In the genomic region with DNA sequence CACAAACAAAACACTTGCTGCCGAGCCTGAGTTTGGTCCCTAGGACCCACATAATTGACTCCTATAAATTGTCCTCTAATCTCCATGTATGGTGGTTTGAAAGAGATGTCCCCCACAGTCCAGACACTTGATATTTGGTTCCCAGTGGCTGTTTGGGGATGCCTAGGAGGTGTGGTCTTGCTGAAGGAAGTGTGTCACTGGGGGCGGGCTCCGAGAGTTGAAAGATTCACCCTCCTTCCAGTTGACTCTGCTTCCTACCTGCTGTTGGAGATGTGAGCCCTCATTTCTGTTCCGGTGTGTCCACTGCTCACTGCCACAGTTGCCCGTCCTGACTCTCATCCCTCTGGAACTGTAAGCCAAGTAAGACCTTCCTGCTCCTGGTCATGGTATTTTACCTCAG, we compare ENCODE assay signal across 27 mouse cellular contexts. TPM values are rescaled to one million over a fixed set of nuclear protein-coding genes. Genes with fewer than 3 reads are reported as not detected.
DNase-seq lines count a peak whose midpoint lies in the region; ATAC-seq and TF ChIP-seq lines count a peak whose summit lies in the region.
"Had no signal": no experiment of that assay in that cellular context is flagged by ENCODE, and none has a peak within 500 bp of the region (broad histone marks: within the 10 kb centered on the region; RNA-seq: fewer than 3 reads in every experiment).

No protein-coding gene starts in this region.

- DNase-seq in 416B (ENCODE audit: low read depth) (peak; percentile 31), ES-E14 (ENCODE audit: low read depth, low spot score) (no peak), ZHBTc4 (ENCODE audit: low read depth, low spot score) (peak; percentile 52)
- no peak for DNase-seq in natural killer cell, adult 2 months (ENCODE audit: low spot score in 2 of 2)
- no peak for DNase-seq in cerebellum, adult 11-12 months
- DNase-seq: adrenal gland, adult 2 months; adrenal gland, postnatal 10 days; adrenal gland, postnatal 36 days; cerebellum, adult 18-20 months; cerebellum, adult 8-10 months; cerebellum, adult 9-11 months; cerebellum, postnatal 14 days; cerebellum, postnatal 36 days; embryo, embryonic 11 days; forebrain, postnatal 0 days had no signal

- in situ Hi-C loops in ES-E14 (cut with MboI; ENCODE audit: low sequenced_read_pairs in 2 of 2, unreplicated experiment in 2 of 2): no loop called here

- H3K9ac ChIP-seq in ES-Bruce4 (ENCODE audit: low read depth, poor library complexity, severe bottlenecking) (no peak overlapping the region), ES-E14 (ENCODE audit: insufficient read depth, low read depth, low read length, poor library complexity, severe bottlenecking) (peak overlapping the region; percentile 55; the same call in 1 of the 2 replicates)
- H3K9ac ChIP-seq in forebrain, embryonic 15.5 days (replicated peaks): no peak overlapping the region
- H3K9ac ChIP-seq: embryonic facial prominence, embryonic 13.5 days; embryonic facial prominence, embryonic 15.5 days; forebrain, embryonic 12.5 days; forebrain, postnatal 0 days had no signal

- no peaks in the 10 kb centered on the region for H3K27me3 ChIP-seq in ES-Bruce4 (ENCODE audit: control insufficient read depth, insufficient read depth, low read length, poor library complexity, severe bottlenecking)
- no peaks in the 10 kb centered on the region for H3K27me3 ChIP-seq in forebrain, embryonic 15.5 days
- H3K27me3 ChIP-seq: embryonic facial prominence, embryonic 13.5 days; embryonic facial prominence, embryonic 15.5 days; forebrain, embryonic 12.5 days had no signal

- no peak overlapping the region for H3K4me2 ChIP-seq in forebrain, embryonic 15.5 days (replicated peaks)
- H3K4me2 ChIP-seq: embryonic facial prominence, embryonic 13.5 days; embryonic facial prominence, embryonic 15.5 days; forebrain, embryonic 12.5 days had no signal

- no peak for TF ChIP-seq CTCF in ES-Bruce4 (IDR thresholded peaks at IDR 0.05; ENCODE audit: low read depth, low read length)

- 94% methylated on average over 5 of the region's 5 CpGs for WGBS in forebrain, embryonic 15.5 days

- H3K4me1 ChIP-seq in ES-Bruce4 (ENCODE audit: control insufficient read depth, insufficient read depth, low read length): no peaks in the 10 kb centered on the region
- H3K4me1 ChIP-seq in ES-E14 (ENCODE audit: control insufficient read depth in 2 of 2, insufficient read depth in 2 of 2, low read length in 2 of 2, poor library complexity in 1 of 2): peaks cover 1 to 11% of the 10 kb centered on the region in 2 experiments; a peak in 3 of 4 replicates
- no peaks in the 10 kb centered on the region for H3K4me1 ChIP-seq in forebrain, embryonic 15.5 days
- H3K4me1 ChIP-seq: embryonic facial prominence, embryonic 15.5 days; forebrain, embryonic 10.5 days; forebrain, embryonic 12.5 days had no signal

- H3K27ac ChIP-seq in ES-Bruce4 (ENCODE audit: insufficient read depth, low read length) (no peak overlapping the region), ES-E14 (ENCODE audit: insufficient read depth, low read depth, low read length, poor library complexity, severe bottlenecking) (no peak overlapping the region)
- H3K27ac ChIP-seq in forebrain, embryonic 15.5 days (replicated peaks): no peak overlapping the region
- H3K27ac ChIP-seq: embryonic facial prominence, embryonic 13.5 days; embryonic facial prominence, embryonic 15.5 days; forebrain, embryonic 10.5 days; forebrain, embryonic 12.5 days had no signal

- no peak for TF ChIP-seq EP300 in ES-Bruce4 (IDR thresholded peaks at IDR 0.05; ENCODE audit: insufficient read depth, low read depth, low read length)

- H3K36me3 ChIP-seq in ES-Bruce4 (ENCODE audit: control insufficient read depth, insufficient read depth, low read length, poor library complexity, severe bottlenecking) (no peaks in the 10 kb centered on the region), ES-E14 (ENCODE audit: control insufficient read depth, insufficient read depth, low read length, poor library complexity, severe bottlenecking) (no peaks in the 10 kb centered on the region)
- H3K36me3 ChIP-seq in forebrain, embryonic 15.5 days: no peaks in the 10 kb centered on the region
- H3K36me3 ChIP-seq: embryonic facial prominence, embryonic 13.5 days; embryonic facial prominence, embryonic 15.5 days; forebrain, embryonic 10.5 days; forebrain, embryonic 12.5 days had no signal

- ATAC-seq in forebrain, embryonic 15.5 days (replicated peaks): no peak
- ATAC-seq: forebrain, embryonic 14.5 days; forebrain, postnatal 0 days had no signal

- peak overlapping the region; percentile 37 for H3K4me3 ChIP-seq in ES-Bruce4 (ENCODE audit: low read depth, low read length)
- H3K4me3 ChIP-seq in ES-E14 (ENCODE audit: insufficient read depth in 1 of 2, low read depth in 1 of 2, low read length in 2 of 2, poor library complexity in 1 of 2, severe bottlenecking in 1 of 2): peak overlapping the region; percentile 51 to 53
- H3K4me3 ChIP-seq in forebrain, embryonic 15.5 days: no peak overlapping the region
- H3K4me3 ChIP-seq: embryonic facial prominence, embryonic 13.5 days; embryonic facial prominence, embryonic 15.5 days; erythroblast, embryonic 14.5 days; forebrain, embryonic 10.5 days; forebrain, embryonic 12.5 days had no signal

- no peak for TF ChIP-seq POLR2A in ES-Bruce4 (IDR thresholded peaks at IDR 0.05; ENCODE audit: insufficient read depth, low read length)

- H3K9me3 ChIP-seq in ES-Bruce4 (replicated peaks; ENCODE audit: control insufficient read depth, insufficient read depth, low read length, poor library complexity, severe bottlenecking) (no peaks in the 10 kb centered on the region), ES-E14 (ENCODE audit: control insufficient read depth, insufficient read depth, low read depth, low read length) (no peaks in the 10 kb centered on the region)
- no peaks in the 10 kb centered on the region for H3K9me3 ChIP-seq in forebrain, embryonic 15.5 days
- H3K9me3 ChIP-seq: embryonic facial prominence, embryonic 13.5 days; embryonic facial prominence, embryonic 15.5 days; forebrain, embryonic 10.5 days; forebrain, embryonic 12.5 days had no signal

TF ChIP-seq in ES-E14, 5 proteins besides CTCF, POLR2A, EP300 and RAD21:
- TF ChIP-seq HCFC1 (IDR thresholded peaks at IDR 0.05; ENCODE audit: borderline replicate concordance, insufficient read depth, low read length) (no peak), MAFK (IDR thresholded peaks at IDR 0.05; ENCODE audit: insufficient read depth, low read depth, low read length) (no peak), ZNF384 (IDR thresholded peaks at IDR 0.05; ENCODE audit: low read depth, low read length) (no peak)

RNA-seq across cellular contexts. Expression of a gene that starts 13.2 kb away (rescaled TPM):
- 23.3 and 26.4 TPM in 2 replicates for polyA plus RNA-seq in ES-Bruce4 (2011; ENCODE audit: insufficient read depth, insufficient read length, low read depth, missing spikeins)
- 21.2 and 26.0 TPM in 2 replicates for total RNA-seq in ES-E14 (2012; rRNA removed)
- 1.2 and 2.4 TPM in 2 replicates for polyA plus RNA-seq in forebrain, embryonic 15.5 days (2015; fragmentation: Nextera tagmentation; extraction: Ambion mirVana)

RNA-seq across cellular contexts. Expression of a gene that starts 23.2 kb away (rescaled TPM):
- polyA plus RNA-seq in ES-Bruce4 (2011; ENCODE audit: insufficient read depth, insufficient read length, low read depth, missing spikeins): 0.46 TPM in 1 of 2 replicates, not detected in the other
- 0.18 and 0.21 TPM in 2 replicates for total RNA-seq in ES-E14 (2012; rRNA removed)
- polyA plus RNA-seq in forebrain, embryonic 15.5 days (2015; fragmentation: Nextera tagmentation; extraction: Ambion mirVana): 0.31 and 0.62 TPM in 2 replicates
- total RNA-seq: adrenal gland, adult 2 months; adrenal gland, postnatal 10 days; adrenal gland, postnatal 36 days; common myeloid progenitor, adult 5-6 weeks had no signal
- polyA plus RNA-seq: adrenal gland, adult 2 months; C2C12; erythroblast, embryonic 14.5 days; forebrain, embryonic 12.5 days had no signal

RNA-seq across cellular contexts. Expression of a gene that starts 49.8 kb away (rescaled TPM):
- not detected in 2 replicates for polyA plus RNA-seq in ES-Bruce4 (2011; ENCODE audit: insufficient read depth, insufficient read length, low read depth, missing spikeins)
- 0.22 and 0.26 TPM in 2 replicates for total RNA-seq in ES-E14 (2012; rRNA removed)
- 0.17 TPM in 1 of 2 replicates, not detected in the other for polyA plus RNA-seq in forebrain, embryonic 15.5 days (2015; fragmentation: Nextera tagmentation; extraction: Ambion mirVana)
- total RNA-seq: common myeloid progenitor, adult 5-6 weeks; MEL had no signal
- polyA plus RNA-seq: embryonic facial prominence, embryonic 11.5 days; forebrain, embryonic 10.5 days; forebrain, embryonic 12.5 days had no signal

Comparison
In these comparisons a context has a peak if more than half of its experiments do, and no peak if none do; other contexts are left out.
1. DNase-seq: peak in 416B (single experiment) and ZHBTc4 (single experiment); none in ES-E14 (single experiment), natural killer cell, adult 2 months (0 of 2) and cerebellum, adult 11-12 months (single experiment).